Mouse (Mus musculus) cortical plate, adult 2 months (tissue): ENCODE measurements around the gene Pheta2. TPM values are rescaled to one million over a fixed set of nuclear protein-coding genes. Genes with fewer than 3 reads are reported as not detected.

Experiments
- H3K27ac ChIP-seq: fragments of 200-500 bp; 2 replicates; pipeline ENCODE4 v1.5.1; 2012; ENCODE audit warnings: low read length, control low read depth, inconsistent platforms; ENCODE audit not compliant: insufficient read depth
- H3K4me1 ChIP-seq: fragments of 200-500 bp; 2 replicates; pipeline ENCODE4 v1.6.1; 2011; ENCODE audit warnings: low read length; ENCODE audit not compliant: control insufficient read depth, insufficient read depth
- H3K4me3 ChIP-seq: fragments of 200-500 bp; 2 replicates; pipeline ENCODE4 v1.5.1; 2011; ENCODE audit warnings: mild to moderate bottlenecking, low read length, control low read depth; ENCODE audit not compliant: insufficient read depth
- CTCF ChIP-seq: fragments of 200-500 bp; IDR thresholded peaks from 2 replicates; pipeline ENCODE4 v1.5.1; 2011; ENCODE audit warnings: mild to moderate bottlenecking, control low read depth, low read length; ENCODE audit not compliant: insufficient read depth; ENCODE audit errors: extremely low read depth
- POLR2A ChIP-seq: fragments of 200-500 bp; IDR thresholded peaks from 2 replicates; pipeline ENCODE4 v1.6.1; 2011; ENCODE audit warnings: mild to moderate bottlenecking, low read length, control low read depth; ENCODE audit not compliant: insufficient read depth; ENCODE audit errors: extremely low read depth
- polyA plus RNA-seq: library from polyadenylated mRNA; depleted of rRNA; stranded (reverse); fragments of >200 nt; gene quantifications from 2 replicates; pipeline ENCODE4 v1.2.3, GENCODE M21; 2012

Gene Pheta2
- polyA plus RNA-seq, 1 experiment = 0.52 TPM

DNA sequence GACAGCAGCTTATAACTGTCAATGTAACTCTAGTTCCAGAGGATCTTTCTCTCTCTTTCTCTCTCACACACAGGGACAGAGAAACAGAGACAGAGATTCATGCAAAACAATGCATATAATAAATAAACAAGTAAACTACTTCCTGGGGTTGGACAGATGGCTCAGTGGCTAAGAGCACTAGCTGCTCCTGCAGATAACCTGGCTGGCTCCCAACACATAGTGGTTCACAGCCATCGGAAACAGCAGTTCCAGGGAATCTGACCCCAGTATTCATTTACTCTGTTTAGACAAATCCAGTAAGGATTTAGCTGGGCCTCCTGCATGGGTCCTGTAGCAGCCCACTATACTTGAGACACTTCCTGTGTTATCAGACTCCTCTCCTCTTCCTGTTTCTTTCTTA is 19.1 kb upstream of the Pheta2 start:
- no peaks in the 10 kb centered on the region for H3K4me1 ChIP-seq
- H3K4me3 ChIP-seq = no peak overlapping the region
- H3K27ac ChIP-seq = no peak overlapping the region
- TF ChIP-seq CTCF = no peak
- no peak for TF ChIP-seq POLR2A

GRCm38 (mm10) chr15:82322195-82322594 is 16.5 kb upstream of the Pheta2 start:
- Histone ChIP-seq H3K4me1 (no peaks in the 10 kb centered on the region), H3K4me3 (no peak overlapping the region), H3K27ac (no peak overlapping the region)
- TF ChIP-seq CTCF = no peak
- no peak for TF ChIP-seq POLR2A

GRCm38 (mm10) chr15:82325382-82325781 is 13.4 kb upstream of the Pheta2 start:
- Histone ChIP-seq H3K4me1 (no peaks in the 10 kb centered on the region), H3K27ac (no peak overlapping the region), H3K4me3 (no peak overlapping the region)
- TF ChIP-seq CTCF (no peak), POLR2A (no peak)

- no peak overlapping the region for H3K4me3 ChIP-seq
- H3K27ac ChIP-seq = no peak overlapping the region
- peaks cover 3% of the 10 kb centered on the region; the same call in 1 of the 2 replicates for H3K4me1 ChIP-seq
- TF ChIP-seq CTCF (no peak), POLR2A (no peak)
Observed at GRCm38 (mm10) chr15:82335194-82335593, 3.5 kb upstream of the Pheta2 start.

DNA sequence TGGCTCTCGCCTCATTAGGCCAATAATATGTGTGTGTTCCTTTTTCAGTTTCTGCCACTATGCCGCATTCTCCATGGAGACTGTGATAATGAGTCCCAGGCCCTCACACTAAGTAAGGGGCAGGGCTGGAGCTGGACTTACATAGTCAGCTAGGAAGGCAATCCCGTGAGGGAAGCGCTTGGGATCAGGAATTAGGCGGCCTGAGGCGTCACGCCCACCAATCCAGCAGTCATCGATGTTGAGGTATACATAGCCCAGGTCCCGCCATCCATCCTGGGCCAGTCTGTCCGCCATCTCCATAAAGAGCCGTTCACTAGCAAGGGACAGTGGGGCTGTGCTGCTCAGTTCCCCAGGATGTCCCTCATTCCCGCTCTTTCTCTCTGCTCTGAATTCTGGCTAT is 2.1 kb upstream of the Pheta2 start:
- peaks cover 3% of the 10 kb centered on the region; the same call in 1 of the 2 replicates for H3K4me1 ChIP-seq
- TF ChIP-seq POLR2A (no peak), CTCF (no peak)
- no peak overlapping the region for H3K4me3 ChIP-seq
- no peak overlapping the region for H3K27ac ChIP-seq

GRCm38 (mm10) chr15:82337875-82338274 is 867 bp upstream of the Pheta2 start:
- H3K4me3 ChIP-seq = peak overlapping the region; percentile 68
- peaks cover 3% of the 10 kb centered on the region; the same call in 1 of the 2 replicates for H3K4me1 ChIP-seq
- no peak overlapping the region for H3K27ac ChIP-seq
- no peak for TF ChIP-seq POLR2A
- TF ChIP-seq CTCF = no peak

DNA sequence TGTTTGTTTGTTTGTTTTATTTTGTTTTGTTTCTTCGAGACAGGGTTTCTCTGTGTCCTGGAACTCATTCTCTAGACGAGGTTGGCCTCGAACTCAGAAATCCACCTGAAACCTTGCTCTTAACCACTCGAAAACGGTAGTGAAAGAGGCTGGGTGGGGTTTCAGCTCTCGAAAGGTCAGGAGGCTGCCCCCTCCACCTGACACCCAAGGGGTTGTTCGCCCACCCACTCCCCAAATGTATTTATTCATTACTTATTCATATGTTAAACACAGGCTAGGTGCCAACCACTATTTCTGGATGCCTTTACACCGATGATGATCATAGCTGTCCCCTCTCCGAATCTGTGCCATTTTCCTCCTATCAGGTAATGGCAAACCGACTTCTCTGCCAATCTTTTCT is 408 bp downstream of the Pheta2 start:
- peak overlapping the region; percentile 68 for H3K4me3 ChIP-seq
- H3K4me1 ChIP-seq = peaks cover 3% of the 10 kb centered on the region; the same call in 1 of the 2 replicates
- no peak overlapping the region for H3K27ac ChIP-seq
- TF ChIP-seq CTCF (no peak), POLR2A (no peak)

DNA sequence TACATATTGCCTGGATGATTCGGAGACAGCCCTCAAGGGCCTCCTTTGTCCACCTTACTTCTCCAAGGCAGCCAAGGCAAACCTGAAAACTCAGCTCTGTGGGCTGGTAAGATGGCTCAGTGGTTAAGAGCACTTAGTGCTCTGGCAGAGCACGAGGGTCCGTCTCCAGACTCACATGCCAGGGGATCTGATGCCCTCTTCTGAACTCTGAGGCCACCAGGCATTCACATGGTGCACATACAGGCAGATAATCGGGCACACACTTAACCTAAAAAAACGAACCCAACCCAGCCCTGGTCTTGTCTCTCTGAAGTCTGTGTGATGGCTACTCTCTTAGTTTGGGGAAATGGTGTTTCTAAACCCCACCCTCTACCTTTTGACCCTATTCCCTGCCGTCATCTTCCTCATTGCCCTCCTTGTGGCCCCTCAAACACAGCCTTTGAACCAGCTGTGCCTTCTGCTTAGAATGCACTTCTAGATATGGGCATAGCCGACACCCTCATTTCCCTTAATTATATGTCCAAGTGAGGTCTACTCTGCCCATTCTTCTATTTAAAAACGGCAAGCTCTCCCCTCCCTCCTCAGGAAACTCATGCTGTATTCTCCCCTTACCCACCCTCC is 1.0 kb downstream of the Pheta2 start:
- Histone ChIP-seq H3K4me1 (peaks cover 3% of the 10 kb centered on the region; the same call in 1 of the 2 replicates), H3K4me3 (no peak overlapping the region), H3K27ac (no peak overlapping the region)
- no peak for TF ChIP-seq POLR2A
- no peak for TF ChIP-seq CTCF

GRCm38 (mm10) chr15:82340414-82341035 is 1.8 kb downstream of the Pheta2 start:
- Histone ChIP-seq H3K27ac (no peak overlapping the region), H3K4me3 (no peak overlapping the region)
- TF ChIP-seq POLR2A (no peak), CTCF (no peak)

GRCm38 (mm10) chr15:82341036-82341501 is 2.3 kb downstream of the Pheta2 start:
- H3K27ac ChIP-seq = no peak overlapping the region
- H3K4me1 ChIP-seq = peaks cover 3% of the 10 kb centered on the region; the same call in 1 of the 2 replicates
- H3K4me3 ChIP-seq = no peak overlapping the region
- no peak for TF ChIP-seq POLR2A
- TF ChIP-seq CTCF = no peak

More at GRCm38 (mm10) chr15:82340414-82341035, 1.8 kb downstream of the Pheta2 start:
- peaks cover 3% of the 10 kb centered on the region; the same call in 1 of the 2 replicates for H3K4me1 ChIP-seq
